Mouse (Mus musculus) heart, postnatal 0 days (tissue): ENCODE measurements around the gene Vav3. TPM values are rescaled to one million over a fixed set of nuclear protein-coding genes. Genes with fewer than 3 reads are reported as not detected.

Experiments
- ATAC-seq: fragments of 200-750 bp; cut with Nextera tagmentation; 2 replicates; pipeline ENCODE4 v1.8.0; 2017; ENCODE audit warnings: low read depth, moderate number of reproducible peaks, moderate library complexity; ENCODE audit not compliant: insufficient read depth
- DNase-seq: peaks from one replicate; pipeline ENCODE4 v3.0.0-alpha.2; 2016; ENCODE audit warnings: low spot score
- H3K27ac ChIP-seq: fragments of 300-500 bp; sonication (generic); 2 replicates; pipeline ENCODE4 v1.5.1; 2014; ENCODE audit warnings: low read depth, mild to moderate bottlenecking
- H3K27me3 ChIP-seq: fragments of 300-500 bp; sonication (generic); 2 replicates; pipeline ENCODE4 v1.6.1; 2014; ENCODE audit warnings: low read length, mixed read lengths; ENCODE audit not compliant: control insufficient read depth, insufficient read depth
- H3K36me3 ChIP-seq: fragments of 300-500 bp; sonication (generic); replicated peaks from 2 replicates; pipeline ENCODE4 v1.6.1; 2014; ENCODE audit warnings: low read length, mixed read lengths; ENCODE audit not compliant: control insufficient read depth, insufficient read depth
- H3K4me1 ChIP-seq: fragments of 300-500 bp; sonication (generic); 2 replicates; pipeline ENCODE4 v1.6.1; 2014; ENCODE audit warnings: antibody characterized with exemption; ENCODE audit not compliant: control insufficient read depth, insufficient read depth
- H3K4me2 ChIP-seq: fragments of 300-500 bp; sonication (generic); 2 replicates; pipeline ENCODE4 v1.6.1; 2014; ENCODE audit warnings: low read depth, mild to moderate bottlenecking, low read length, moderate library complexity
- H3K4me3 ChIP-seq: fragments of 300-500 bp; sonication (generic); 2 replicates; pipeline ENCODE4 v1.5.1; 2014; ENCODE audit warnings: low read depth, low read length
- H3K9ac ChIP-seq: fragments of 300-500 bp; sonication (generic); replicated peaks from 2 replicates; pipeline ENCODE4 v1.6.1; 2014; ENCODE audit warnings: low read depth, low read length, mixed read lengths
- H3K9me3 ChIP-seq: fragments of 300-500 bp; sonication (generic); replicated peaks from 2 replicates; pipeline ENCODE4 v1.6.1; 2016; ENCODE audit warnings: low read length; ENCODE audit not compliant: control insufficient read depth
- CTCF ChIP-seq: IDR thresholded peaks from 2 replicates; pipeline ENCODE4 v1.5.1; 2016; ENCODE audit warnings: antibody characterized with exemption, control low read depth, low read depth
- EP300 ChIP-seq: IDR thresholded peaks from 2 replicates; pipeline ENCODE4 v1.6.1; 2016; ENCODE audit warnings: antibody characterized with exemption, low read depth
- WGBS: fragments of 180-500 bp; shearing (Covaris S2); extraction: QIAGEN DNeasy Blood & Tissue Kit; methylation state at CpG from one replicate; pipeline ENCODE4 v1.1.7; 2014; 5-methylcytosine and 5-hydroxymethylcytosine counted together
- polyA plus RNA-seq: library from polyadenylated mRNA; unstranded; fragments of >200 nt; fragmentation: Nextera tagmentation; extraction: Ambion mirVana; gene quantifications from 2 replicates; pipeline ENCODE4 v1.2.1, GENCODE M21; 2015
- total RNA-seq: library from RNA; depleted of rRNA; stranded (reverse); fragments of >200 nt; gene quantifications from 2 replicates; pipeline ENCODE4 v1.2.3, GENCODE M21; 2014; ENCODE audit warnings: low replicate concordance

Vav3 gene
- total and polyA plus RNA-seq, 2 experiments from 2014 or later, result 5.1 to 25.0 TPM

DNA sequence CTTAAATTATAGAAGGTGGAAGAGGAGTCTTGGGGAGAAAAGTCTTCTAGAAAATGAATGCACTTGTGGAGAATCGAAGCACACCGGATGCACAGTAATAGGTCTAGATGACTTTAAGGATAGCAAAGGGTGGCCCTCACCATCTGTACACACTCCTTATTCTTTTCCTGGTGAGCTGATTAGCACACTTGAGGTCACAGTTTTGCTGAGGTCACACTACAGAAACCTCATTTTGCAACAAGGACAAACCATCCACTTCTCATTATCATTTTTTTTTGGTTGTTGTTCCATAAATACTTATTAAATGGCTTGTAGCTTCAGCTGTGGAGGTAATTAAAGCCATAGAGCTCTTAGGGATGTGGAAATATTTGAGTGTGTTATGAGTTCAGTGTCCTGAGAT lies 25.4 kb downstream of the Vav3 start:
- Histone ChIP-seq H3K36me3 (no peaks in the 10 kb centered on the region), H3K27ac (peak overlapping the region; percentile 2; the same call in 1 of the 2 replicates), H3K9me3 (no peaks in the 10 kb centered on the region), H3K4me1 (peaks cover 33% of the 10 kb centered on the region), H3K27me3 (no peaks in the 10 kb centered on the region), H3K4me2 (no peak overlapping the region), H3K4me3 (no peak overlapping the region), H3K9ac (no peak overlapping the region)
- ATAC-seq (no peak), DNase-seq (no peak)
- TF ChIP-seq CTCF, result no peak
- no peak for TF ChIP-seq EP300
- 74% methylated on average over 2 of the region's 2 CpGs for WGBS

DNA sequence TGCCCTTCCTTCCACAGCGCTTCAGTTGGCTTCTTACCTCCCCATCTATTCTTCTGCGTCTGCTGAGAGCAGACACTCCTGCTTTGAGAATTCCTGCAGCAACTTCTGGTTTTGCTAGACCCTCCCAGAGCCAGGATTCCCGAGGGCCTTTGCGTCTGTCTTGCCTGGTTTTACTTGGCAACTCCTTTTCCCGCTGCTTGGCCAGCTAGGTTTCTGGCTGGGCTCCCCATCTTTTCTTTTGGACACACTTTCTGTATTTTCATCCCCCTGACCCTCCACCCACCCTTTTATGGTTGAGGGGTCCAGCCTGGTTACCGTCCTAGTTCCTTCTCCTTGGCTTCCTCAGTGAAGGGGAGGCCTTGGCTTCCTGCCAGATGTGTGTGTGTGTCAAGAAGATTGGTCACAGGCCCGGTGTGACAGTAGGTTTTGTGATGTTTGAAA lies 26.0 kb downstream of the Vav3 start:
- Histone ChIP-seq H3K4me2 (no peak overlapping the region), H3K27me3 (no peaks in the 10 kb centered on the region), H3K9ac (no peak overlapping the region), H3K36me3 (no peaks in the 10 kb centered on the region), H3K4me3 (no peak overlapping the region), H3K27ac (peak overlapping the region; percentile 2; the same call in 1 of the 2 replicates), H3K4me1 (peaks cover 33% of the 10 kb centered on the region), H3K9me3 (no peaks in the 10 kb centered on the region)
- 33% methylated on average over 7 of the region's 7 CpGs for WGBS
- no peak for DNase-seq
- no peak for ATAC-seq
- TF ChIP-seq CTCF (no peak), EP300 (no peak)

DNA sequence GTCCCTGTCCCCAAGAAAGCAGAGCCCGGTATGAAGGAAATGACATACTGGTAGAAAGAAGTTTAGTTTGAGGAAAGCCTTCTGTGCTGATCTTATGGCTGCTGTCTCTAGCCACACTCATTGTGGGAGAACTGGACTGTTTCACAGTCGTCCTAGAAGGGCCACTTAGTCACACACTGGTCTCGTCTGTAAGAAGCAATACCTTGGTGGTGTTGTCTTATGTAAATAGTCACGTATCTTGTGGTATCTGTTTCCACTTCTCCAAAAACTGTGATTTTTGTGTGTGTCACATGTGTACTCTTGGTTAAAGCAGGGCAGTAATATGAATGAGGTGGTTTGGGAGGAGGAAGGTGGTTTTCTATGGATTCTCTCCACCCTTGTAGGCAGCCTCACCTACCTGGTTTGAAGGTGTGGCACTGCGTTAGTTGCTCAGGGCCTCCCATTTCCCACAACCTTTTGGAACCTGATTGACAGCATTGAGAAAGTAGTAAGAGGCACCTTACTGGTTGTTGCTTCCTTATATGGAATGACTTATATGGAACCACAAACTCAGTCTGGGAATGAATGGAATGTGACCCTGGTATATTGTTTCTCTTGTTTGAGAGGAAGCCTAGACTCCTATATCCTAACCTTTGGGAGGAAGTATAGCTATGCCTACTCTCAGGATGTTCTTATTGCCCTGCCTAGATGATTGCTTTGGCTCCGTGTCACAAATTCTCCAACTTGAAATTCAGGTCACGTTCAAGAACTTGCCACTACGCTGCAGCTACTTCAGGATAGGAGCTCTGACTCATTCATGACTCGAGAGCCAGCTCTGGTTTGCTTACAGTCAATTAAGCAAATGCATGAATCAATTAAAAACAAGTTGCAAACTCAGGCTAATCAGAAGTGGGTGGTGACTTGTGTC lies 28.2 kb downstream of the Vav3 start:
- DNase-seq, result no peak

DNA sequence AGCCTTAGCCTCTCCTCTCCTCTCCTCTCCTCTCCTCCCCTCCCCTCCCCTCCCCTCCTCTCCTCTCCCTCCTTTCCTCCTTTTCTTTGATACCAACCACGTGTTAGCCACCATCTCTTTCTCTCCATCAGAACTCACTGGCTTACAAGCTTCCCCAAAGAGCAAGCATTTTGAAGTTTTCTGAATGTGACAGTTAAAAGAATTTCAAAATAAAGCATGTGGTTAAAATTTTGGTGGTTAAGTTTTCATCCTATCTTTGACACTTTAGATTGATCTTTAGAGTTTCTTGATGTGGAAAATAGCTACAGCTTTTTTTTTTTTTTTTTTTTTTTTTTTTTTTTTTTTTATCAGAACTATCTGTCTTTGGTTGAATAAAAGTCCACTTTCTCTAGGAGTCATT lies 31.1 kb downstream of the Vav3 start:
- Histone ChIP-seq H3K4me1 (peaks cover 7% of the 10 kb centered on the region), H3K4me3 (no peak overlapping the region), H3K36me3 (no peaks in the 10 kb centered on the region), H3K9ac (no peak overlapping the region), H3K9me3 (no peaks in the 10 kb centered on the region), H3K27ac (no peak overlapping the region), H3K4me2 (no peak overlapping the region), H3K27me3 (no peaks in the 10 kb centered on the region)
- no peak for ATAC-seq
- DNase-seq, result no peak
- TF ChIP-seq EP300, result no peak
- TF ChIP-seq CTCF, result no peak
- no CpG with 5 or more reads among the region's 1 CpGs for WGBS

More for the DNA sequence above, 28.2 kb downstream of the Vav3 start:
- ATAC-seq, result no peak
- TF ChIP-seq CTCF, result no peak
- no peak for TF ChIP-seq EP300
- H3K27ac ChIP-seq, result no peak overlapping the region
- no peaks in the 10 kb centered on the region for H3K36me3 ChIP-seq
- no peak overlapping the region for H3K9ac ChIP-seq
- H3K27me3 ChIP-seq, result no peaks in the 10 kb centered on the region
- no peaks in the 10 kb centered on the region for H3K9me3 ChIP-seq
- H3K4me2 ChIP-seq, result no peak overlapping the region
- peaks cover 16% of the 10 kb centered on the region for H3K4me1 ChIP-seq
- H3K4me3 ChIP-seq, result no peak overlapping the region
- 46% methylated on average over 9 of the region's 9 CpGs for WGBS

DNA sequence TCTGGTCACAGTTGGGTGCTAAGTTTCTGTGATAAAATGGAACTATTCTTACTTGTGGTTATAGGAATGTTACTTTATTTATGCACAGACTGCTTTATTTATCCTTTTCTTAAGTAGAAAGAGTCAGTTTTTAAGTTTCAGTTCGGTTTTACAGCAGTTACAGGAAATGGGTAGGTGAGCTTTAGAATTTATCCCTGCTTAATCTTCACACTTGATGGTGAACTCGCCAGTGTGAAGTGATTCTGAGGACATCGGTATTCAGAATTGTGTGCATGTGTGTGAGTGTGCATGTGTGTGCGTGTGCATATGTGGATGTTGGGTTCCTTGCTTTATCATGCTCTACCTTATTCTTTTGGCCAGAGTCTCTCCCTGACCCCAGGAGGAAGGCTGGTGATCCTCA lies 32.2 kb downstream of the Vav3 start:
- Histone ChIP-seq H3K4me2 (no peak overlapping the region), H3K9me3 (no peaks in the 10 kb centered on the region), H3K4me3 (no peak overlapping the region), H3K9ac (no peak overlapping the region), H3K27me3 (no peaks in the 10 kb centered on the region), H3K27ac (no peak overlapping the region), H3K4me1 (0 out of 2 replicates have a peak, but pooled peaks cover 7% of the 10 kb centered on the region), H3K36me3 (no peaks in the 10 kb centered on the region)
- 70% methylated on average over 4 of the region's 4 CpGs for WGBS
- DNase-seq, result no peak
- TF ChIP-seq EP300 (no peak), CTCF (no peak)
- no peak for ATAC-seq
